Comparison of ENCODE assay signal across 6 mouse cellular contexts in genomic region chr5:32828766-32829165, GRCm38 (mm10). TPM values are rescaled to one million over a fixed set of nuclear protein-coding genes. Genes with fewer than 3 reads are reported as not detected.
"Had no signal": no experiment of that assay in that cellular context is flagged by ENCODE, and none has a peak within 500 bp of the region (broad histone marks: within the 10 kb centered on the region; RNA-seq: fewer than 3 reads in every experiment).

No protein-coding gene starts in this region.

RNA-seq across cellular contexts. Expression of gene Gm20671, which starts 1.9 kb away (rescaled TPM):
- total RNA-seq: left cerebral cortex, postnatal 10 days; left cerebral cortex, postnatal 14 days; left cerebral cortex, postnatal 25 days; left cerebral cortex, postnatal 36 days; left cerebral cortex, postnatal 4 days; liver, adult 2 months had no signal
